Mouse (Mus musculus) stomach, postnatal 0 days (tissue): ENCODE data around the gene Sectm1a.

Source experiments
- CTCF ChIP-seq: IDR thresholded peaks from 2 replicates; pipeline ENCODE4 v1.5.1; 2016; ENCODE audit warnings: antibody characterized with exemption, low read depth, mild to moderate bottlenecking, moderate library complexity
- EP300 ChIP-seq: optimal IDR thresholded peaks from 2 replicates; pipeline ENCODE3; 2016; ENCODE audit warnings: antibody characterized with exemption

DNA sequence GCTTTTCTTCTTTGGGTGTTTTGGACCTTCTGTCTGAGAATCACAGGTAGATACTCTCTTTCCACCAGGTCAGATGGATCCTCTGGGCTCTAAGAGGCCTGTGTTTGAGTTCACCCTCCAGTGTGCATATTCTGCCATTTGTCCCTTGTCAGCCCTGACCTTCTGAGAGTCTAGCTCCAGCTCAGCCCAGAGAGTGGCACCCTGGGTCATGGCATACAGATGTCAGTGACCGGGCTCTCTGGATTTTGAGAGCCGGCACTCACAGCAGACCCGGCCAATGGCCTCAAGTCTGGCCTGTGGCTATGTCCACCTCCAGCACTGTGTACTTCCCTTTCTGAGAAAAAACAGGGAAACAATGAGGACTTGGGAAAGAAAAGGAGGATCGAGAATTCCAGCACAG lies 21.5 kb downstream of the Sectm1a start:
- no peak for TF ChIP-seq CTCF
- no peak for TF ChIP-seq EP300
